Mouse (Mus musculus): ENCODE data around the gene Pigb. TPM values are rescaled to one million over a fixed set of nuclear protein-coding genes. Genes with fewer than 3 reads are reported as not detected.
"Not testable (repeated sequence)": the region's sequence is repeated elsewhere in the genome, so short reads cannot be mapped to it uniquely, and the experiment has no call there.

Pigb gene
- 10 to 100 TPM; 14.2 to 22.2 TPM for polyA plus RNA-seq (2017; shearing (Covaris generic))

DNA sequence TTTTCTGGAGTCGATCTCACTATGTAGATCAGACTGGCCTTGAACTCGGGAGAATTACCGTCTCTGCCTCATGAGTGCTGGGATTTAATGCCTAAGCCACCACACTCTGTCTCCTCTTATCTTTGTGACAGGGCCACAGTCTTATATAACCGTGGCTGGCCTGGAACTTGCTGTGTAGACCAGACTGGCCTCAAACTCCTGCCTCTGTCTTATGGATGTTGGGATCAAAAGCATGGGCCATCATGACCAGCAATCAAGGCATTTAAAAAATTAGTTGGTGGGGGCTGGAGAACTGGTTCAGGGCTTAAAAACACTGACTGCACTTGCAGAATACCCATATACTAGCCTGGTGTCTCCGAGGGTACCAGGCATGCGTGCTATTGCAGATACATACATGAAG is at the start of gene Pigb:
Pigb (minus strand) TSS at position 299 of the 400 bp plus-strand sequence.
- no peak for ATAC-seq

- peak; percentile 74 for ATAC-seq
Observed at GRCm38 (mm10) chr9:73089222-73089920, 49.2 kb upstream of the Pigb start.

DNA sequence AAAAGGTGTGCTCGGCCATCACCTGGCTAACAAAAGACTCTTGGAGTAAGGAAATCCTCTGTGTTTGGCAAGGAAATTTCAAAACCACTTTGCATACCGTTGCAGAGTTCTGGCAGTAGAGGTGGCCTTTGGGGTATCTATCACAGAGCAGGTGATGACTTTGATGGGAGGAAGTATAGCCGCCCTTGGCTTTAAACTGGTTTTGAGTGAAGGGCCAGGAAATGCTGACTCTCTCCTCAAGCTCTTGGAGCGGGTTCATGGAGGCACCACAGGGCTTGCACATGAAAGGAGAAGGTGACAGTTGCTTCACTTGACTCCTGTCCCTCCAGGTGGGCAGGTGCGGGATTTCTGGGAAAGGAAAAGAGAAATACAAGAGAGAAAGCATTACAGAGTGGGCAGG is 47.4 kb upstream of the Pigb start:
- no peak for ATAC-seq

- ATAC-seq: no peak
Observed at GRCm38 (mm10) chr9:73087121-73087520, 46.9 kb upstream of the Pigb start.

GRCm38 (mm10) chr9:73085845-73086244 is 45.7 kb upstream of the Pigb start:
- ATAC-seq: no peak

GRCm38 (mm10) chr9:73083956-73084355 is 43.8 kb upstream of the Pigb start:
- no peak for ATAC-seq

DNA sequence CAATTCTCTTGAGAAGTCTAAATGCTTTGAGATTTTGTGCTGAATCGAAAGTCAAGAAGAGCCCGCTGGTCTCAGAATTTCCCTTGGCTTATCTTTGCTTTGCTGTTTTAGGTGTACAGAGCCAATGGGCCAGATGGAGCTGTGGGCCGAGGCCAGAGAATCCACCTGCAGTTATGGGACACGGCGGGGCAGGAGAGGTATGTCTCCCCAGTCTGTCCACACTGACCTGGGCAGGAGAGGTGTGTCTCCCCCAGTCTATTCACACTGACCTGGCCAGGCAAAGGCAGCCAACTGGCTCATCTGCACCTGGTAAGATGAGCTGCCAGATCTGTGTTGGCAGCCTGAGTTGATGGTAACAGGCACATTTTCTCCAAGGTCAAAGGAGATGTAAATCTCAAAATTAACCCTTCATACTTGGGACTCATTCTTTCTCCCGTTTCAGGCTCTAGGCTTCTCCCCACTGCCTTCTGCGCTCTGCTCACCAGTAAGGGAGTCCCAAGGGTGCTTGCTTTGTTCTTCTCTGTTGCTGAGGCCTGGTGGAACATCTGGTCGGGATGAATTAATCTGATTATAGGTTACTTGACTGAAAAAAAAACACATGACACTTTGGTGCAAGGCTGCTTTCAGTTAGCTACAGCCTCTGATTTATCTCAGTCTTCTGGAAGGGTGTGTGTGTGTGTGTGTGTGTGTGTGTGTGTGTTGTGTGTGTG is 42.3 kb upstream of the Pigb start:
- no peak for ATAC-seq

DNA sequence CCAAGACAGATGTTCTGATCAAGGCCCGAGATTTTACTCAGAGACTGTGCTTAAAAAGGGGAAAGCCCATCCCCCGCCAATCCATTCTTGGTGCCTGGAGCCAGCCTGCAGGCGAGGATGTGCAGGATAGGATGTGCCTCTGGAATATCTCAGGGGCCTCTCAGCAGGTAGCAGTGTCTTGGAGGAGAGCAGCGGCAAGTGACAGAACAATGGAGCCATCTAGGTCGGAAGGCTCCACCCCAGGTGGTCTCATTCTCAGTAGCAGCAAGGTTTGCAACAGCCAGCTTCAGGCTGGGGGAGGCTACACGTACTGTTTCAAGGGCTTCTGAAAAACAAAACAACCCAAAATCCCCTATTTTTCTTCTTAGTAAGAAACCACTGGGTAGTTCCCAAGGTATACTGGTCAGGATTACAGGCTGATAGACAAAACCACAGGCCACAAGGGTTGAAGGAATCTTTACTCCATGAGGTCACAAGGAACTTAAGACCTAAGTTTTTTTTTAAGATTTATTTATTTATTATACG is 39.7 kb upstream of the Pigb start:
- peak; percentile 33 for ATAC-seq

GRCm38 (mm10) chr9:73079349-73079748 is 39.2 kb upstream of the Pigb start:
- not testable (repeated sequence) for ATAC-seq

DNA sequence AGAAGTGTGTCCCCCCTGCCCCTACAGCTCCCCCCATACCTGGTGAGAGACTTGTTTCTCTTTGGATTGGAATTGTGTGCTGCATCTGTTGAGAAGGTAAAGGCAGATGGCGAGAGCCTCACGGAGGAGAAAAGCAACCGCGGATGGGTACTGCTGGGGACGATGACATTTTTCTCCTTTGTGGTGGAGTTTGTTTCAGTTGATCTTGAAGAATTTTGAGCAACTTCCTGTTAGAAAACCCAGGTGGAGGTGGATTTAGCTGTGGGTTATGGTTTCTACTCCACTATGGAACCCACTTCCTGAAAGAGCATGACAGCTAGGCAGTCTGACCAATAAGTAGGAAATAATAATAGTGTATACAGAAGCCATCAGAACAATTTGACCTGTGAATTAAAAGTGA is 33.0 kb upstream of the Pigb start:
- ATAC-seq: peak; percentile 78

DNA sequence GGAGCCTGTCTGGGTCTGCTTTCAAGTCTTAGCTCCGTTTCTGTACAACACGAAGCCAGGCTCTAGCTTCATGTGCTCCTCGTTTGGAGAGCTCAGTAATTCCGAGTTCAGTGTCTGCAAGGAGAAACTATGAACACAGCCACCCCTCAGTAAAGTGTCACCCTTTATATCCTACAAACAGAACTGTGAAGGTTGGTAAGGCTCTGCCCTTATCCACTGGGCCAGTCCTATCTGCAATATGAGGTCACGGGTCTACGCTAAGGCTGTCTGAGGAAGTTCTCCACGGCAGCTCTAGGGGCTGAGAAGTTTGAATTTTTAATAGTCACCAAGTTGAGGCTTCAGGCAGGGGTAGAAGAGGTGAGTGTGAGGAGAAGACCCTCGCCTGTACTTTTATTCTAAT is 32.2 kb upstream of the Pigb start:
- no peak for ATAC-seq

DNA sequence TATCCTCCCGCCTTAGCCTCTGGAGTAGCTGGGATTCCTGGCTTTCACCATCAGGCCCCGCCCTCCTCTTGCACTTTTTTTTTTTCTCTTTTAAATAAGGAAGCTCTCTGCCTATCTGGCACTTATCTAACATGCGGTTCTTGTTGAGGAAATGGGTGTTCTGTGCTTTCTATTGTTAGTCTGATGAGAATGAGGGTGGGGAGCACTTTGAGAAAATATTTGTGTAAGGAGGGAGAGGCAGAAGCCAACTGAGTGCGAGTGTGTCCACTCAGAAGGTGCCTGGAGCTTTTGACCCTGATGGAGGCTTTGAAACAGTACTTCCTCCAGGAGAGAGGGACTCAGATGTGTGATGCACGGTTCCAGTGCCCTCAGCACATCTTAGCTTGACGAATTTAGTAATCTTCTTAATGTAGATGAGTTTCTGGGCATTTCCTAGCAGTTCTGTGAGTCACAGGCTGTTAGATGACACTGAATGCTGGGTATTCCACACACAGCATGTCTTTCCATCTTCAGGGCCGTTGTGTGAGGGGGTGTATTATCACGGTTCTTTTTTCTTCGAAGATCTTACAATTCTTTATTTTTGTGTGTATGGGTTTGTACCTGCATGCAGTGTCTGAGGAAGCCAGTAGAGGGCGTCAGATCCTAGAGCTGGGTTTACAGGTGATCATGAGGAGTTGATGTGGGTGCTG is 30.9 kb upstream of the Pigb start:
- peak; percentile 53 for ATAC-seq

DNA sequence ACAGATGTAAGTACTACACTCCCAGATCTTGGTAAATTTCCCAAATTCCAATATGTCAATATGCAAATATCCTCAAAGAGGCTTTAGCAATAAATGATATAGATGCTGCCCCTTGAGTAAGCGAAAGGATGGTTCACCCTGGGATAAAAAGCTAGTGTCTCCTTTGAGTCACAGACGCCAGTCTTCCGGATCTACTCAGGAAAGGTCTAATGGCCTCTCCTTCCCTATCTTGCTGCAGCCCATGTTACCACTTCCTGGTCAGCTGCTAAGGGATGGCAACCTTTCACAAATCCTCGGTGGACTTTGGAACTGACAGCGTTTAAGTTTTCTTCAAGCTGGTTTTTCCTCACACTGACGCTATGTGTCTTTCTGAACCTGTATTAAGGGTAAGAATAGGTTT is 28.5 kb upstream of the Pigb start:
- no peak for ATAC-seq

- peak; percentile 25 for ATAC-seq
Observed at GRCm38 (mm10) chr9:73068230-73068679, 28.1 kb upstream of the Pigb start.

- ATAC-seq: no peak
Observed at GRCm38 (mm10) chr9:73067086-73067485, 26.9 kb upstream of the Pigb start.

GRCm38 (mm10) chr9:73063621-73064290 is 23.6 kb upstream of the Pigb start:
- ATAC-seq: no peak

GRCm38 (mm10) chr9:73059224-73059623 is 19.0 kb upstream of the Pigb start:
- ATAC-seq: no peak

- peak; percentile 76 for ATAC-seq
Observed at GRCm38 (mm10) chr9:73055441-73055911, 15.3 kb upstream of the Pigb start.

DNA sequence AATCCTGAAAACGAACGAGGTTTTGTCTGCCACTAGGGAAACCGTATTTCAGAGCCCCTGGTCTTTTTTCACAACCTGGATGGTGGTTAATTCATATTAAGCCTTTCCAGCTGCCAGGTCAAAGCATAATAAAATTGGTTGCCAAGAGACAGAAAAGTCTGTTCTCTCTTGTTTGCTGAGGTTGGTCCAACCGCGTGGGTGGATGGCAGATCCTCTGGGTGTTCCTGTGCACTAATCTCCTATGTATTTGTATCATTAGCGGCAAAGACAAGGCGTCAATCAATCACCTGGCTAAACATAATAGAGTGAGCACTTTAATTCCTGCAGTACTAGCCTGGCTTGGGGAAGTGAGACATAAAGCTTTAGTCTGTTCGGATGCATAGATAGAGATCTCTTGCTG is 10.4 kb upstream of the Pigb start:
- ATAC-seq: no peak

DNA sequence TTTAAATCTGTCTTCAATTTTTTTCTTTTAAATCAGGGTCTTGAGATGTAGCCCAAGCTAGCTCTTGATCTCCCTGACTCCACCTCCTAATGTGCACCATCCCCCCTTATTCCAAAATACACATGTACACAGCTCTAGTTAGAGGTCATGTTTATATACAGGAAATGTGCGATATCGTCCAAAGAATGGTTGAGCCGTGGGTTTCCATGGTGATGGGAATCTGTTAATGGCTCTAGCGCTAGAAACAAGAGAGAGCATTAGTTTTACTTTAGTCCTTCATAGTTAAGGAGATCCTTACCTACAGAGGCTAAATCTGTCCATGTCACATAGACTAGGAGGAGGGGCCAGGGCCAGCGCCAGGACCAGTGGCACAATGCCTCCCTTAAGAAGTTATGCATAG is 9.7 kb upstream of the Pigb start:
- no peak for ATAC-seq

DNA sequence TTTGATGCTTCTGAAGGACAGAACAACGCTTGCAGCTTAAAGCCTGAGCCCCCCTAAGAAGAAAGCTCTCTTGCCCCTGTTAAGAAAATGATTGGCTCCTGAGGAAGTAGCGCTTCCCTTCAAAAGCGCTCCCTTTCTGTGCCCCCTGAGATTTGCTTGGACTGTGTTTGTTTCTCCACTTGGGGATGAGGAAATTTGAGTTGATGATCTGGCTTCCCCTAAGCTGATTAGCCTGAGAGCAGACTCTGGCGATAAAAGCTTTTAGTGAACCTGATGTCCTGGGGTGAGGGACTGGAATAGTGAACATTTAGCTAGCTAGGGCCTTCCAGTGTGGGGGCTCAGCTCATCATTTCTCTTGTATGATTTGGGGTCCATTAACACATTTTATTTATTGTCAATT is 8.7 kb upstream of the Pigb start:
- ATAC-seq: no peak

GRCm38 (mm10) chr9:73047906-73048305 is 7.7 kb upstream of the Pigb start:
- ATAC-seq: no peak

- peak; percentile 40 for ATAC-seq
Observed at GRCm38 (mm10) chr9:73045711-73046110, 5.5 kb upstream of the Pigb start.

Measured in CD4-positive, CD25-positive, alpha-beta regulatory T cell, adult 4 months (primary cell).